Mouse (Mus musculus): Measurements from ENCODE around the gene A630001G21Rik. TPM values are rescaled to one million over a fixed set of nuclear protein-coding genes. Genes with fewer than 3 reads are reported as not detected.
A peak's percentile ranks its signal among the peaks of the same experiment; 100 is the strongest.

Gene A630001G21Rik
- polyA plus RNA-seq, 1 experiment from 2014 or later = 0.48 TPM

GRCm38 (mm10) chr1:85809256-85809655 is 30.8 kb upstream of the A630001G21Rik start:
- WGBS = 80% methylated on average over 4 of the region's 4 CpGs

GRCm38 (mm10) chr1:85804551-85804950 is 26.1 kb upstream of the A630001G21Rik start:
- Histone ChIP-seq H3K4me2 (ENCODE audit: low read length) (no peak overlapping the region), H3K4me1 (ENCODE audit: control insufficient read depth, insufficient read depth, low read length) (no peaks in the 10 kb centered on the region), H3K36me3 (ENCODE audit: control insufficient read depth, insufficient read depth, low read length) (no peaks in the 10 kb centered on the region), H3K9ac (ENCODE audit: low read length) (no peak overlapping the region), H3K4me3 (ENCODE audit: low read depth, low read length) (no peak overlapping the region), H3K9me3 (replicated peaks; ENCODE audit: control insufficient read depth, low read length) (no peaks in the 10 kb centered on the region), H3K27me3 (replicated peaks; ENCODE audit: control insufficient read depth, insufficient read depth, low read length) (no peaks in the 10 kb centered on the region), H3K27ac (ENCODE audit: low read depth, low read length) (no peak overlapping the region)
- DNase-seq (ENCODE audit: low spot score) = no peak
- WGBS = 93% methylated on average over 8 of the region's 8 CpGs
- no peak for ATAC-seq

More at GRCm38 (mm10) chr1:85809256-85809655, 30.8 kb upstream of the A630001G21Rik start:
- DNase-seq (ENCODE audit: low spot score) (no peak), ATAC-seq (no peak)
- Histone ChIP-seq H3K4me2 (ENCODE audit: low read length) (no peak overlapping the region), H3K9ac (ENCODE audit: low read length) (no peak overlapping the region), H3K27ac (ENCODE audit: low read depth, low read length) (no peak overlapping the region), H3K9me3 (replicated peaks; ENCODE audit: control insufficient read depth, low read length) (no peaks in the 10 kb centered on the region), H3K36me3 (ENCODE audit: control insufficient read depth, insufficient read depth, low read length) (no peaks in the 10 kb centered on the region), H3K4me1 (ENCODE audit: control insufficient read depth, insufficient read depth, low read length) (no peaks in the 10 kb centered on the region), H3K4me3 (ENCODE audit: low read depth, low read length) (no peak overlapping the region), H3K27me3 (replicated peaks; ENCODE audit: control insufficient read depth, insufficient read depth, low read length) (no peaks in the 10 kb centered on the region)

- no peak for DNase-seq (ENCODE audit: low spot score)
- ATAC-seq = no peak
Observed at GRCm38 (mm10) chr1:85802517-85802916, 24.1 kb upstream of the A630001G21Rik start.

GRCm38 (mm10) chr1:85799776-85800175 is 21.3 kb upstream of the A630001G21Rik start:
- H3K9me3 ChIP-seq (replicated peaks; ENCODE audit: control insufficient read depth, low read length) = no peaks in the 10 kb centered on the region
- DNase-seq (ENCODE audit: low spot score) = no peak
- no peak overlapping the region for H3K4me2 ChIP-seq (ENCODE audit: low read length)
- H3K27me3 ChIP-seq (replicated peaks; ENCODE audit: control insufficient read depth, insufficient read depth, low read length) = no peaks in the 10 kb centered on the region
- H3K27ac ChIP-seq (ENCODE audit: low read depth, low read length) = no peak overlapping the region
- no peaks in the 10 kb centered on the region; the same call in 1 of the 2 replicates for H3K36me3 ChIP-seq (ENCODE audit: control insufficient read depth, insufficient read depth, low read length)
- H3K4me3 ChIP-seq (ENCODE audit: low read depth, low read length) = no peak overlapping the region
- H3K4me1 ChIP-seq (ENCODE audit: control insufficient read depth, insufficient read depth, low read length) = peaks cover 4% of the 10 kb centered on the region
- ATAC-seq = no peak
- 78% methylated on average over 1 of the region's 1 CpGs for WGBS
- no peak overlapping the region for H3K9ac ChIP-seq (ENCODE audit: low read length)

More at GRCm38 (mm10) chr1:85802517-85802916, 24.1 kb upstream of the A630001G21Rik start:
- Histone ChIP-seq H3K4me1 (ENCODE audit: control insufficient read depth, insufficient read depth, low read length) (no peaks in the 10 kb centered on the region), H3K27me3 (replicated peaks; ENCODE audit: control insufficient read depth, insufficient read depth, low read length) (no peaks in the 10 kb centered on the region), H3K9me3 (replicated peaks; ENCODE audit: control insufficient read depth, low read length) (no peaks in the 10 kb centered on the region), H3K4me3 (ENCODE audit: low read depth, low read length) (no peak overlapping the region), H3K4me2 (ENCODE audit: low read length) (no peak overlapping the region), H3K9ac (ENCODE audit: low read length) (no peak overlapping the region), H3K27ac (ENCODE audit: low read depth, low read length) (no peak overlapping the region), H3K36me3 (ENCODE audit: control insufficient read depth, insufficient read depth, low read length) (no peaks in the 10 kb centered on the region)
- 91% methylated on average over 1 of the region's 1 CpGs for WGBS

GRCm38 (mm10) chr1:85795196-85795595 is 16.8 kb upstream of the A630001G21Rik start:
- no peak overlapping the region for H3K27ac ChIP-seq (ENCODE audit: low read depth, low read length)
- no peak for DNase-seq (ENCODE audit: low spot score)
- H3K27me3 ChIP-seq (replicated peaks; ENCODE audit: control insufficient read depth, insufficient read depth, low read length) = no peaks in the 10 kb centered on the region
- no peak for ATAC-seq
- WGBS = 71% methylated on average over 3 of the region's 3 CpGs
- peak overlapping the region; percentile 28; the same call in 1 of the 2 replicates for H3K4me2 ChIP-seq (ENCODE audit: low read length)
- H3K4me1 ChIP-seq (ENCODE audit: control insufficient read depth, insufficient read depth, low read length) = peaks cover 6% of the 10 kb centered on the region
- no peak overlapping the region for H3K4me3 ChIP-seq (ENCODE audit: low read depth, low read length)
- H3K9me3 ChIP-seq (replicated peaks; ENCODE audit: control insufficient read depth, low read length) = no peaks in the 10 kb centered on the region
- H3K9ac ChIP-seq (ENCODE audit: low read length) = no peak overlapping the region
- no peaks in the 10 kb centered on the region; the same call in 1 of the 2 replicates for H3K36me3 ChIP-seq (ENCODE audit: control insufficient read depth, insufficient read depth, low read length)

- ATAC-seq (peak; percentile 21), DNase-seq (ENCODE audit: low spot score) (peak; percentile 33)
- H3K9me3 ChIP-seq (replicated peaks; ENCODE audit: control insufficient read depth, low read length) = no peaks in the 10 kb centered on the region
- H3K36me3 ChIP-seq (ENCODE audit: control insufficient read depth, insufficient read depth, low read length) = no peaks in the 10 kb centered on the region; the same call in 1 of the 2 replicates
- H3K27me3 ChIP-seq (replicated peaks; ENCODE audit: control insufficient read depth, insufficient read depth, low read length) = no peaks in the 10 kb centered on the region
- H3K4me2 ChIP-seq (ENCODE audit: low read length) = peak overlapping the region; percentile 75
- H3K27ac ChIP-seq (ENCODE audit: low read depth, low read length) = peak overlapping the region; percentile 95
- WGBS = 2% methylated on average over 38 of the region's 38 CpGs
- H3K9ac ChIP-seq (ENCODE audit: low read length) = peak overlapping the region; percentile 97
- peaks cover 6% of the 10 kb centered on the region for H3K4me1 ChIP-seq (ENCODE audit: control insufficient read depth, insufficient read depth, low read length)
- H3K4me3 ChIP-seq (ENCODE audit: low read depth, low read length) = peak overlapping the region; percentile 96
Observed at GRCm38 (mm10) chr1:85794106-85794771, 15.8 kb upstream of the A630001G21Rik start.

- ATAC-seq = peak; percentile 96
- WGBS = under 1% methylated on average over 93 of the region's 118 CpGs
Observed at GRCm38 (mm10) chr1:85793208-85794105, 15.0 kb upstream of the A630001G21Rik start, which contains the start of gene Cab39. TSS of gene Cab39 (plus strand) at chr1:85793441.

GRCm38 (mm10) chr1:85791476-85791875 is 13.0 kb upstream of the A630001G21Rik start:
- Histone ChIP-seq H3K4me2 (ENCODE audit: low read length) (no peak overlapping the region), H3K9me3 (replicated peaks; ENCODE audit: control insufficient read depth, low read length) (no peaks in the 10 kb centered on the region), H3K27ac (ENCODE audit: low read depth, low read length) (no peak overlapping the region), H3K4me1 (ENCODE audit: control insufficient read depth, insufficient read depth, low read length) (peaks cover 6% of the 10 kb centered on the region), H3K36me3 (ENCODE audit: control insufficient read depth, insufficient read depth, low read length) (no peaks in the 10 kb centered on the region; the same call in 1 of the 2 replicates), H3K9ac (ENCODE audit: low read length) (no peak overlapping the region), H3K27me3 (replicated peaks; ENCODE audit: control insufficient read depth, insufficient read depth, low read length) (no peaks in the 10 kb centered on the region), H3K4me3 (ENCODE audit: low read depth, low read length) (no peak overlapping the region)
- 86% methylated on average over 3 of the region's 3 CpGs for WGBS
- ATAC-seq (no peak), DNase-seq (ENCODE audit: low spot score) (no peak)

More at GRCm38 (mm10) chr1:85793208-85794105, 15.0 kb upstream of the A630001G21Rik start, which contains the start of gene Cab39:
- Histone ChIP-seq H3K4me1 (ENCODE audit: control insufficient read depth, insufficient read depth, low read length) (peaks cover 6% of the 10 kb centered on the region), H3K27me3 (replicated peaks; ENCODE audit: control insufficient read depth, insufficient read depth, low read length) (no peaks in the 10 kb centered on the region), H3K4me2 (ENCODE audit: low read length) (peak within 1 kb of the TSS; percentile 75), H3K36me3 (ENCODE audit: control insufficient read depth, insufficient read depth, low read length) (no peaks in the 10 kb centered on the region; the same call in 1 of the 2 replicates), H3K27ac (ENCODE audit: low read depth, low read length) (peak within 1 kb of the TSS; percentile 95), H3K4me3 (ENCODE audit: low read depth, low read length) (peak within 1 kb of the TSS; percentile 96), H3K9me3 (replicated peaks; ENCODE audit: control insufficient read depth, low read length) (no peaks in the 10 kb centered on the region), H3K9ac (ENCODE audit: low read length) (peak within 1 kb of the TSS; percentile 97)
- peak; percentile 93 for DNase-seq (ENCODE audit: low spot score)

Data from forebrain, embryonic 14.5 days (tissue).